Mouse (Mus musculus): ENCODE results near the gene Shisa3. TPM values are rescaled to one million over a fixed set of nuclear protein-coding genes. Genes with fewer than 3 reads are reported as not detected.

Gene Shisa3
- polyA plus RNA-seq, 1 experiment from 2014 or later: 4.3 TPM

GRCm38 (mm10) chr5:67640596-67641312, 33.1 kb downstream of the Shisa3 start:
- H3K4me2 ChIP-seq: no peak overlapping the region
- ATAC-seq (ENCODE audit: low read depth): no peak
- no peaks in the 10 kb centered on the region for H3K27me3 ChIP-seq
- no peak overlapping the region for H3K27ac ChIP-seq (replicated peaks)
- no peak overlapping the region for H3K9ac ChIP-seq
- peaks cover 31% of the 10 kb centered on the region for H3K4me1 ChIP-seq (replicated peaks)
- no peak overlapping the region for H3K4me3 ChIP-seq
- H3K9me3 ChIP-seq: no peaks in the 10 kb centered on the region
- 51% methylated on average over 8 of the region's 8 CpGs for WGBS
- H3K36me3 ChIP-seq: peaks cover 17% of the 10 kb centered on the region

GRCm38 (mm10) chr5:67641406-67642120, 33.9 kb downstream of the Shisa3 start:
- Histone ChIP-seq H3K27me3 (no peaks in the 10 kb centered on the region), H3K9me3 (no peaks in the 10 kb centered on the region), H3K9ac (no peak overlapping the region), H3K36me3 (peaks cover 20% of the 10 kb centered on the region), H3K4me2 (no peak overlapping the region), H3K4me3 (no peak overlapping the region), H3K4me1 (replicated peaks) (peaks cover 31% of the 10 kb centered on the region), H3K27ac (replicated peaks) (no peak overlapping the region)
- 24% methylated on average over 8 of the region's 8 CpGs for WGBS
- ATAC-seq (ENCODE audit: low read depth): no peak

GRCm38 (mm10) chr5:67643537-67644255, 36.0 kb downstream of the Shisa3 start:
- H3K4me1 ChIP-seq (replicated peaks): peaks cover 31% of the 10 kb centered on the region
- WGBS: 90% methylated on average over 5 of the region's 5 CpGs
- no peak overlapping the region for H3K9ac ChIP-seq
- no peaks in the 10 kb centered on the region for H3K27me3 ChIP-seq
- no peak for ATAC-seq (ENCODE audit: low read depth)
- H3K4me2 ChIP-seq: no peak overlapping the region
- H3K4me3 ChIP-seq: no peak overlapping the region
- no peak overlapping the region for H3K27ac ChIP-seq (replicated peaks)
- H3K36me3 ChIP-seq: peaks cover 38% of the 10 kb centered on the region
- no peaks in the 10 kb centered on the region for H3K9me3 ChIP-seq

GRCm38 (mm10) chr5:67646756-67647529, 39.3 kb downstream of the Shisa3 start:
- Histone ChIP-seq H3K9ac (no peak overlapping the region), H3K36me3 (peaks cover 63% of the 10 kb centered on the region), H3K9me3 (no peaks in the 10 kb centered on the region), H3K27ac (replicated peaks) (no peak overlapping the region), H3K4me2 (no peak overlapping the region), H3K4me3 (no peak overlapping the region), H3K4me1 (replicated peaks) (peaks cover 4% of the 10 kb centered on the region), H3K27me3 (no peaks in the 10 kb centered on the region)
- WGBS: 86% methylated on average over 20 of the region's 20 CpGs
- no peak for ATAC-seq (ENCODE audit: low read depth)

- ATAC-seq (ENCODE audit: low read depth): no peak
- WGBS: 81% methylated on average over 21 of the region's 21 CpGs
- Histone ChIP-seq H3K4me3 (no peak overlapping the region), H3K36me3 (peaks cover 66% of the 10 kb centered on the region), H3K27me3 (no peaks in the 10 kb centered on the region), H3K4me2 (no peak overlapping the region), H3K27ac (replicated peaks) (no peak overlapping the region), H3K9me3 (no peaks in the 10 kb centered on the region), H3K4me1 (replicated peaks) (no peaks in the 10 kb centered on the region; the same call in 1 of the 2 replicates), H3K9ac (no peak overlapping the region)
These were observed 39.9 kb downstream of the Shisa3 start for GRCm38 (mm10) chr5:67647568-67647967.

- no peak overlapping the region for H3K4me2 ChIP-seq
- no peaks in the 10 kb centered on the region for H3K27me3 ChIP-seq
- WGBS: 89% methylated on average over 4 of the region's 4 CpGs
- H3K9me3 ChIP-seq: no peaks in the 10 kb centered on the region
- no peak overlapping the region for H3K9ac ChIP-seq
- no peak overlapping the region for H3K4me3 ChIP-seq
- no peak for ATAC-seq (ENCODE audit: low read depth)
- H3K36me3 ChIP-seq: peaks cover 59% of the 10 kb centered on the region
- H3K4me1 ChIP-seq (replicated peaks): no peaks in the 10 kb centered on the region
- H3K27ac ChIP-seq (replicated peaks): no peak overlapping the region
These were observed 41.5 kb downstream of the Shisa3 start for GRCm38 (mm10) chr5:67649156-67649555.

GRCm38 (mm10) chr5:67650021-67650420, 42.3 kb downstream of the Shisa3 start:
- 81% methylated on average over 5 of the region's 5 CpGs for WGBS
- Histone ChIP-seq H3K4me3 (no peak overlapping the region), H3K9ac (no peak overlapping the region), H3K9me3 (no peaks in the 10 kb centered on the region), H3K4me2 (no peak overlapping the region), H3K4me1 (replicated peaks) (no peaks in the 10 kb centered on the region; the same call in 1 of the 2 replicates), H3K27me3 (no peaks in the 10 kb centered on the region), H3K27ac (replicated peaks) (no peak overlapping the region), H3K36me3 (peaks cover 58% of the 10 kb centered on the region)
- ATAC-seq (ENCODE audit: low read depth): no peak

- Histone ChIP-seq H3K9me3 (no peaks in the 10 kb centered on the region), H3K27ac (replicated peaks) (no peak overlapping the region), H3K4me3 (no peak overlapping the region), H3K4me2 (no peak overlapping the region), H3K4me1 (replicated peaks) (peaks cover 16% of the 10 kb centered on the region), H3K36me3 (peaks cover 48% of the 10 kb centered on the region), H3K27me3 (no peaks in the 10 kb centered on the region), H3K9ac (no peak overlapping the region)
- 94% methylated on average over 4 of the region's 4 CpGs for WGBS
- ATAC-seq (ENCODE audit: low read depth): no peak
These were observed 44.8 kb downstream of the Shisa3 start for GRCm38 (mm10) chr5:67652468-67652867.

- Histone ChIP-seq H3K9ac (no peak overlapping the region), H3K27ac (replicated peaks) (no peak overlapping the region), H3K36me3 (peaks cover 41% of the 10 kb centered on the region), H3K4me1 (replicated peaks) (peaks cover 17% of the 10 kb centered on the region), H3K9me3 (no peaks in the 10 kb centered on the region), H3K4me3 (no peak overlapping the region), H3K4me2 (no peak overlapping the region), H3K27me3 (0 out of 2 replicates have a peak, but pooled peaks cover under 1% of the 10 kb centered on the region)
- ATAC-seq (ENCODE audit: low read depth): no peak
- WGBS: 94% methylated on average over 3 of the region's 3 CpGs
These were observed 45.9 kb downstream of the Shisa3 start for GRCm38 (mm10) chr5:67653543-67653942.

- Histone ChIP-seq H3K27me3 (peaks cover 6% of the 10 kb centered on the region), H3K36me3 (peaks cover 37% of the 10 kb centered on the region), H3K9me3 (no peaks in the 10 kb centered on the region), H3K4me2 (no peak overlapping the region), H3K27ac (replicated peaks) (0 out of 2 replicates have a peak overlapping the region, but pooled peaks have one; percentile 49), H3K4me1 (replicated peaks) (peaks cover 17% of the 10 kb centered on the region), H3K4me3 (no peak overlapping the region), H3K9ac (no peak overlapping the region)
- ATAC-seq (ENCODE audit: low read depth): no peak
- 75% methylated on average over 5 of the region's 5 CpGs for WGBS
These were observed 46.9 kb downstream of the Shisa3 start for GRCm38 (mm10) chr5:67654572-67654971.

- 25% methylated on average over 14 of the region's 14 CpGs for WGBS
- H3K4me1 ChIP-seq (replicated peaks): peaks cover 17% of the 10 kb centered on the region
- no peaks in the 10 kb centered on the region for H3K9me3 ChIP-seq
- H3K27me3 ChIP-seq: peaks cover 11% of the 10 kb centered on the region
- no peak overlapping the region for H3K4me2 ChIP-seq
- peak overlapping the region; percentile 25; the same call in 1 of the 2 replicates for H3K27ac ChIP-seq (replicated peaks)
- H3K9ac ChIP-seq: no peak overlapping the region
- no peak for ATAC-seq (ENCODE audit: low read depth)
- H3K4me3 ChIP-seq: no peak overlapping the region
- H3K36me3 ChIP-seq: peaks cover 35% of the 10 kb centered on the region
These were observed 48.2 kb downstream of the Shisa3 start for GRCm38 (mm10) chr5:67655696-67656519.

All from neural tube, embryonic 13.5 days (tissue).